Mouse (Mus musculus) gastrocnemius, adult 2 months (tissue): ENCODE results near the gene Ccdc181. TPM values are rescaled to one million over a fixed set of nuclear protein-coding genes. Genes with fewer than 3 reads are reported as not detected.
"Not testable (repeated sequence)": the region's sequence is repeated elsewhere in the genome, so short reads cannot be mapped to it uniquely, and the experiment has no call there.

Experiments
- DNase-seq: peaks from one replicate; pipeline ENCODE4 v3.0.0; 2022
- H3K27ac ChIP-seq: fragments of 200-600 bp; 2 replicates; pipeline ENCODE4 v1.8.1; 2022; ENCODE audit warnings: mild to moderate bottlenecking
- H3K4me3 ChIP-seq: fragments of 200-600 bp; 2 replicates; pipeline ENCODE4 v1.8.1; 2022; ENCODE audit warnings: mild to moderate bottlenecking, moderate library complexity
- CTCF ChIP-seq: fragments of 200-600 bp; IDR thresholded peaks from 2 replicates; pipeline ENCODE4 v1.8.1; 2022; ENCODE audit warnings: antibody characterized with exemption, mild to moderate bottlenecking, moderate library complexity
- intact Hi-C: fragments of 180-260 bp; cut with DNase I; formaldehyde crosslinking; loops from one replicate; pipeline ENCODE4 v1.15.1; 2025
- long read RNA-seq, 2 experiments: library from polyadenylated mRNA; stranded (forward); transcript quantifications; one replicate each; pipeline ENCODE4 v2.0.0; 2021
- total RNA-seq, 2 experiments: library from RNA; stranded (reverse); gene quantifications; 2 replicates each; pipeline ENCODE4 v1.2.3; 2021

Ccdc181 gene
- 10 to 100 TPM; 11.2 to 11.8 TPM for total RNA-seq
- long read RNA-seq, experiment 1, transcript Ccdc181-201 (6 exons, 1,909 nt) = major isoform, 10 of 12 reads
- long read RNA-seq, experiment 1, partial matches to known transcripts = 1 of 12 reads
- long read RNA-seq, experiment 1, other reads (novel, unspliced or antisense) = 1 of 12 reads
- long read RNA-seq, experiment 2, transcript Ccdc181-201 (6 exons, 1,909 nt) = major isoform, 18 of 20 reads
- long read RNA-seq, experiment 2, partial matches to known transcripts = 1 of 20 reads
- long read RNA-seq, experiment 2, other reads (novel, unspliced or antisense) = 1 of 20 reads

DNA sequence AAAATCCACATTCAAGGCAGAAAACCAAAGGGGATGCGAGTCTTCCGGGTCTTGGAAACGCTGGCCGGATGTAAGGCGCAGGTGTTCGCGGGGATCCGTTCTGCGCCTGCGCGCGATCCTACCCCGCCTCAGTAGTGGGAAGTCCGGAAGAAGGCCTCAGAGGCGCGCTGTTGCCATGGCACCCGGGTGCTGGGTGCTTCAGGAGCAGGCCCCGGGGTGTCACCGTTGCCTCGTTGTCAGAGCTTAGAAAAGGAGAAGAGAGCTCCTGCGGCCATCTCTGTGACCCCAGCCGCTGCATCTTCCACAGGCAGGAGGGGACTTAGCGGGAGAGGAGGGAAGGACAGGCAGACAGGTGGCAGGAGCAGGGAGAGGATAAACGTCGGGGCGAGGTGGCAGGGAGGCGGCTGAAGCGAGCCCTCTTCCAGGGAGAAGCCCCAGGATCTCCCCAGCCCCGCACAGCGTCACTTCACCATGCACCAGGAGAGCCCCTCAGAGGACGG is at the start of gene Ccdc181:
TSS of gene Ccdc181 (plus strand) at position 131 of the 500 bp plus-strand sequence.
- intact Hi-C loops = no loop called here
- Histone ChIP-seq H3K4me3 (peak within 1 kb of the TSS; percentile 85), H3K27ac (peak within 1 kb of the TSS; percentile 72)
- TF ChIP-seq CTCF = no peak
- peak; percentile 95 for DNase-seq

DNA sequence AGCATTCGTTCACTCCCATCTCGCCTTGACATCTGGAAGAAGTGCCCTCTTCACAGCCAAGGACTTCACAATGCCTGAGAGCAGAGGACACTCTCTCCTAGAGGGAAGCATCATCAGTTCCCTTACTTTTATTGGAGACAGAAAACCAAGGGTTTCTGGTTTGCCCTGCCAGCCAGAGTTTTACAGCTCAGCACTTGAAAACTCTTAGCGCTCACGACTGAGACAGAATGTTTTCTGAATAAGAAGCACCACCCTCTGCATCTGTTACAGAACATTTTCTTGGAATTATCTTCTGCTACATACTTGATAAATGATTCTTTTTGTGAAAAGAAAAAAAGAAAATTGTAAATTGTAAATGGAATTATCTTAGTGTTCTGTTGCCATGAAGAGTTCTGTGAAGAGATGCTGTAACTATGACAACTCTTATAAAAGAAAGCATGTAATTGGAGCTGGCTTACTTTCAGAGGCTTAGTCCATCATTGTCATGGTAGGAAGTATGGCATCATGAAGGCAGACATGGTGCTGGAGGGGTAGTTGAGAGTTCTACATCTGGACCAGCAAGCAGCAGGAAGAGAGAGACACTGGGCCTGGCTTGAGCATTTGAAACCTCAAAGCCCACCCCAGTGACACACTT is 43.3 kb upstream of the Ccdc181 start:
- DNase-seq, intact Hi-C loops, H3K27ac ChIP-seq, H3K4me3 ChIP-seq: not testable (repeated sequence)

DNA sequence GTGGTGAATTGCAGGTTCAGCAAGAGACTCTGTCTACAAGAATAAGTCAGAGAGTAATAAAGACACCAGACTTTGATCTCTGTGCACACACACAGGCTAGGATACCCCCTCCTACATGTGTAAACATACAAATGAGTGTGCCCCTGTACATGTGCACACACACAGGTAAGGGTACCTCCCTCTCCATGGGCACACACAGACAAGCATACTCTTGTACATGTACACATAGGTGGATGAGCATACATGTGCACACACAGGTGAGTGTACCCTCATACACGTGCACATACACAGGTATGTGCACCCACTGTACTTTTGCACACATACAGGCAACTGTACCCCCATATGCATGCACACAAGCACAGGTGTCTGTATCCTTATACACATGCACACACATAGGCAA is 41.9 kb upstream of the Ccdc181 start:
- no peak for TF ChIP-seq CTCF
- no peak overlapping the region for H3K4me3 ChIP-seq
- H3K27ac ChIP-seq = no peak overlapping the region
- no peak for DNase-seq
- intact Hi-C loops = no loop called here

DNA sequence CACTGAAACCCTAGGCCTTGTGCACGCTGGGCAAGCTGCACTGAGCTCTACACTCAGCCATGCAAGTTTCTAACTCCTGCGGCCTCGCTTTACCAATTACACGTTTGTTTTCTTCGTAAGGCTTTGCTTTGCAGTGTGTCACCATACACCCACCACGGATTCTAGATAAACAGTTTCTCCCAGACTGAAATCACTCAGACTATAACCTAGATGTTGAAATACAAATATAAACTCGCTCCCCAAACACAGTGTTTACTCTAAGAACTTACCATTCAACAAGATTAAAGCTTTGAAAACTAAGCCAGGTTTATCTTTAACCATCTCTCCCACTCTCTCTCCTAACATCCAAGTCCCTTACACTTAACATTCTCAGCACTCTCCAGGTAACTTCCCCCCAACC is 40.3 kb upstream of the Ccdc181 start:
- intact Hi-C loops = no loop called here
- DNase-seq = no peak
- H3K4me3 ChIP-seq = no peak overlapping the region
- no peak for TF ChIP-seq CTCF
- H3K27ac ChIP-seq = no peak overlapping the region

DNA sequence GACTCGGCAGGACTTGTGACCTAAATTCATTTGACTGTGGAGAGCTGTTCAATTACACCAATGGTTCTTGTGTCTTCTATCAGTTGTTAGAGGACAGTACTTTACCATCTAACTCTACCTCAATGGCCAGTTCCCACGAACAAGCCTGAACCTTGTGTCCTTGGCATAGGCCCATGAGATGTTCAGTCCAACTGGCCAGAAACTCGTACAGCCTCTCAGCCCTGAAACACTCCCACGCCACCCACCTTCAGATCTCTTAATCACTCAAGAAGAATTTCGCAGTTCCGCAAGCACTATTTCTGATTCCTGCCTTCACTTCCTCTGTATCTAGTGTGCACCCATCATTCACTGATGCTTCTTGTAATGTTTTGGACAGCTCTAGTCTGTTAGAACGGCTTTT is 39.3 kb upstream of the Ccdc181 start:
- no peak overlapping the region for H3K27ac ChIP-seq
- no peak overlapping the region for H3K4me3 ChIP-seq
- TF ChIP-seq CTCF = no peak
- DNase-seq = peak; percentile 61
- intact Hi-C loops = no loop called here

DNA sequence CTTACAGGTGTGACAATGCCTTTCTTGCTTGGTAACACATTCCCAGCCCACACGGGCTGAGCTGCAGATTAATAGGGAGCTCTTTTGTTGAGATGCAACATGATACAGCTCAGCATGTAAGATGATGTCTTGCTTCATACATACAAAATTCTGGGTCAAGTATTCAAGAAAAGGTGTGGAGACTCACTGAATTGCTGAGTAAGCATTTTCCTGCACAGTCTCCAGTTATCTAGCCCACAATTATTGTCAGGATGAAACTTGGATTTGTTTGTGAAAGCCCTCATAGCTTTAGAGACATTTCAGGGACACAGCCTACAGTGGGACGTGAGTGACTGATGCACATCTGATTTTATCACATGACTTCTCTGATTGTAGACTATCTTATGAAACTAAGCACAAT is 33.9 kb upstream of the Ccdc181 start:
- Histone ChIP-seq H3K4me3 (no peak overlapping the region), H3K27ac (no peak overlapping the region)
- intact Hi-C loops = no loop called here
- no peak for DNase-seq
- no peak for TF ChIP-seq CTCF

DNA sequence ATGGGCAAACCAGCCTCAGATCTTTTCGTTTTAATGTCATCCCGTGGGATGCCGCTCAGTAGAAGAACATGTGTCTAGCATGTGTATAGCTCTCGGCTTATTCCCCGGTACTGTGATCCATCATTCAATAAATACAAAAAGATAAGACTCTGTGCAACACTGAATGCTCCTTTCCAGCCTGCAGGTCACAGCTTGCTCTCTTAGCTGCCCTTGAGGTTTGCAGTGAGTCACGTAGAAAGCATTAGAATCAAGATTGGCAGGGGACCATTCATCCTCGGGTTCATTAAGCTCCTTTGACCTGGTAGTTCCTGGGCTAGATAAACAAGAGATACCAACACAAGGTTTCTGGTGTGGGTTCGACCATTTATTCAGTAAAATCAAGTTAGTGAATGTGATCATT is 32.6 kb upstream of the Ccdc181 start:
- Histone ChIP-seq H3K27ac (no peak overlapping the region), H3K4me3 (no peak overlapping the region)
- DNase-seq = no peak
- TF ChIP-seq CTCF = no peak
- intact Hi-C loops = no loop called here

DNA sequence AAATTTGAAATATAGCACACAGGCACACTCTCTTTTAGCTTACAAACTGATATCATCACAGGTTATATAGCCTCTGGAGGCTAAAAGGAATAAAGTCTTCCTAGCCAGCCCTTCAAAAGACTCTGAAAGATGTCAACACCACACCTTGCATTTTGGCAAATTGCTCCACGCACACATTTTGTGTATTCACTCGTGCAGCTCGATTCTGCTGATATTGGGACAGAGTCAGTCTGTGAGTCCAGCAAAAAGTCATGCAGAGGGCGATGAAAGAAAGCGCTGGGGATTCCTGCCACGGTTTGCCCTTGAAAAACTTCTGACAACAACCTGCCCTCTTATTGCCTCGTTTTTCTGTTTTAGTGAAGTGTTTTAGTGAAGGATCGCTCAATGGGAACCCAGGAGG is 27.9 kb upstream of the Ccdc181 start:
- TF ChIP-seq CTCF = no peak
- H3K27ac ChIP-seq = peak overlapping the region; percentile 89
- intact Hi-C loops = no loop called here
- DNase-seq = no peak
- H3K4me3 ChIP-seq = peak overlapping the region; percentile 98; the same call in 1 of the 2 replicates

DNA sequence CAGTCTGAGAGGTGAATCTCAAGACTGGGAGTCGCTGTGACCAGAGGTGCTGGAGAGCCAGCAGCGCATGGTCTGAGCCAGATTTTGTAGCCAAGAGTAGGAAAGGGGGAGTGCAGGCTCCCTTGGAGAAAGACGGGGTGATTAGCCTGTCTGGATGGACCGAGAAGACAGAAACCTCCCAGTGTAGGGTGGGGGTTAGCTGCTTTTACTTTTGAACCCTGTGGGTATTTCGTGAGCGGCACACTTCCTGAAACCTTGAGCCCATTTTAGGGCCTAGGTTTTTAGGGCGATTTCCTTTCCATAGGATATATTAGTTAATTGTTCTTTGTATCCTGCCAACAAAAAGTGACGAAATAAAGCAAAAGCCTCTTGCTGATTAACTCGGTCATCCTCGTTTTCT is 27.4 kb upstream of the Ccdc181 start:
- peak overlapping the region; percentile 98 for H3K4me3 ChIP-seq
- intact Hi-C loops = no loop called here
- TF ChIP-seq CTCF = no peak
- peak overlapping the region; percentile 89 for H3K27ac ChIP-seq
- peak; percentile 43 for DNase-seq

DNA sequence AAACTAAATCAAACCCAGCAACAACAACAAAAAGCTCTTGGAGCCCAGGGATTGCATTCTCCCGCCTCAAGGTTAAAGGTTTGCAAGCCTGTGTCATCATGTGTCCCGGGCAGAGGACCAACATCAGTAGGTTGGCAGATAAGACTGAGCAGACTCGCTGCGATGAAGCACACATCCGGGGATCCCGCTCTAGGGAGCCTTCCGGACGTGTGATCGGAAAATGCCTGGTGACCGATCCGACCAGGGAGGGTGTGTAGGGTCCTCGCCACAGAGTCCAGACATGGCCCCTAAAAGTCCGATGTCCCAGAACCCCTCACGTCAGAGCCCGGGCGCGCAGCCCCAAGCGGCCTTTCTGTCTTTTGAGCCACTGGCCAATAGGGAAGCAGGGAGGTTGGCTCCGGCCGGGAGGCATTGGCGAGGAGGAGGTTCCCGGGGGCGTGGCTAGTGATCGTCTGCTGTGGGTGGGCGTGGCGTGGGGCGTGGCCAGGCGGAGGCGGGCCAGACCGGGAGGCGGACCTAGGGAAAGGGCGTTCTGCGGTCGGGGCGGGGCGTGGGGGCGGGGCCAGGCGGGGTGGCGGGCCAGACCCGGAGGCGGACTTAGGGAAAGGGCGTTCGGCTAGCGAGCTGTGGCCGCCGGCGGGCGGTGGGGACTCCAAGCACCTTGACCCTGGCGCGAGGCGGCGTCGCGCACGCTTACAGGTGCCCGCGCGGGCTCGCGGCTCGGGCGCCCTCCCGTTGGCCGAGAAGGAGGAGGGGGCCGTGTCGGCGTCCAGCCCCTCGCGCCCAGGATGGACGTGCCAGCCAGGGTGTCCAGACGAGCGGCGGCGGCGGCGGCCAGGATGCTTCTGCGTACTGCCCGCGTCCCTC is 26.7 kb upstream of the Ccdc181 start, which contains the start of gene Slc19a2:
TSS of gene Slc19a2 (plus strand) at position 582 of the 867 bp plus-strand sequence.
- Histone ChIP-seq H3K27ac (peak within 1 kb of the TSS; percentile 89), H3K4me3 (peak within 1 kb of the TSS; percentile 98)
- DNase-seq = peak; percentile 99
- TF ChIP-seq CTCF = no peak
- intact Hi-C loops = no loop called here

DNA sequence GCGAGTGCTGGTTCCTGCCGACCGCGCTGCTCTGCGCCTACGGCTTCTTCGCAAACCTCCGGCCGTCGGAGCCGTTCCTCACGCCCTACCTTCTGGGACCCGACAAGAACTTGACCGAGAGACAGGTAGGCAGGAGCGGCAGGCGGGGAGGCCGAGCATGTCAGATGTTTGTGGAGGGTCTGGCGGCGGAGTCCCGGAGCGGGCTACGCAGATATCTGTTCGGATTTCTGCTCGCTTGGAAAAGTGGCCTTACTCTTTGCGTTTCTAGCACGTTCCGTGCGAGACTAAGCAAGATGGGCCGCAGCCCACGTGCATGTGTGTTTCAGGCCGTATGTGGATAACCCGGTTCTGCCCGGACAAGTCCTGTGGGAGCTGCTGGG is 26.1 kb upstream of the Ccdc181 start:
- Histone ChIP-seq H3K4me3 (peak overlapping the region; percentile 98), H3K27ac (peak overlapping the region; percentile 89)
- intact Hi-C loops = no loop called here
- no peak for TF ChIP-seq CTCF
- DNase-seq = no peak

DNA sequence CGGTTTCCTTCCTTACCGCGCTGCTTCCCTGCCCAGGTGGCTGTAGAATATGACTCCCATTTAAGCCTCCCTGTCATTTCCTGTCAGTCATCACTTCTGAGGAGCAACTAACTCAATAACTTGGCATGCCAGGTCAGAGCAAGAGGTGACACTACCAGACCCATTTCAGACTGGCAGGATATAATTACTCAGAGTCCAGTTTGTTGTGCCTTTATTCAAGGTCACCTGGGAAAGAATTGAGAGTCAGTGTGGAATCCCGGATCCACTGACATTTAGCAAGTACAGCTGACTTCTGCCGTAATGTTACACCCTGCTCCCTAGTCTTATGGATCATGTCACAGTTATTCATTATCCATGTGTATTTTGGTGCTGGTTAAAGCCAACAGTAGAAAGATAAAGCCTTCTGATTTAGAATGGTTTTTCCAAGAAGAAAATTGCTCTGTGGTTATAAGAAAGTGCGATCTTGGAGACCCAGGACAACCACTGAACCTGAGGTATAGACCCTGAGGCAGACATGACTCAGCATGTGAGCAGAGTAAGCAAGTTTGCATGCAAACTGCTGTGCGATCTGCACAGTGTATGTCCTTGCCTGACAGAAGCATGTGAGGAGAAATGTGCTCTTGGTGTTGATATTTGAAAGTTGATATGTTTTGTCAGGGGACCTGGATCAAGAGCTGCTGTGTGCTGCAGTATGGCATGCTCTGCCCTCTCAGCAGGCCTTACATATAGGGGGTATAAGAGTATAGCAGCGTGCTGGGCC is 24.8 kb upstream of the Ccdc181 start:
- intact Hi-C loops = no loop called here
- Histone ChIP-seq H3K4me3 (peak overlapping the region; percentile 98), H3K27ac (peak overlapping the region; percentile 89)
- DNase-seq = no peak
- no peak for TF ChIP-seq CTCF
